ENCODE assay signal across 8 mouse cellular contexts in genomic region chr7:80246148-80246721, GRCm38 (mm10). TPM values are rescaled to one million over a fixed set of nuclear protein-coding genes. Genes with fewer than 3 reads are reported as not detected.
A peak's percentile ranks its signal among the peaks of the same experiment; 100 is the strongest.
DNase-seq lines count a peak whose midpoint lies in the region; ATAC-seq and TF ChIP-seq lines count a peak whose summit lies in the region.

Ttll13 (plus strand) TSS chr7:80246376.

- no peaks in the 10 kb centered on the region; the same call in 1 of the 2 replicates for H3K79me2 ChIP-seq in MEL (ENCODE audit: control insufficient read depth, insufficient read depth, low read length, poor library complexity)

- H3K27me3 ChIP-seq in MEL (ENCODE audit: control insufficient read depth in 1 of 2, insufficient read depth in 2 of 2, low read length in 2 of 2): no peaks in the 10 kb centered on the region
- no peaks in the 10 kb centered on the region for H3K27me3 ChIP-seq in cerebellum, adult 2 months (ENCODE audit: control insufficient read depth, insufficient read depth, low read length)
- H3K27me3 ChIP-seq in forebrain, postnatal 0 days (ENCODE audit: insufficient read depth, low read length): no peaks in the 10 kb centered on the region
- no peaks in the 10 kb centered on the region for H3K27me3 ChIP-seq in lung, embryonic 16.5 days (ENCODE audit: control insufficient read depth, insufficient read depth, low read depth, low read length)

- peak; percentile 1 to 46 (median 19); a peak in 3 of 6 replicates for TF ChIP-seq CTCF in MEL (IDR thresholded peaks at IDR 0.05 in 2 of 3, conservative IDR thresholded peaks at IDR 0.05 in 1 of 3; ENCODE audit: control insufficient read depth in 1 of 3, insufficient read depth in 1 of 3, low read depth in 2 of 3, low read length in 3 of 3, poor library complexity in 1 of 3, severe bottlenecking in 1 of 3)
- TF ChIP-seq CTCF in cerebellum, adult 2 months (IDR thresholded peaks at IDR 0.05; ENCODE audit: borderline replicate concordance, insufficient read depth, low read depth, low read length): no peak
- peak; percentile 67 for TF ChIP-seq CTCF in forebrain, postnatal 0 days (IDR thresholded peaks at IDR 0.05; ENCODE audit: low read depth)

- WGBS in cerebellum, adult 2 months: under 1% methylated on average over 48 of the region's 48 CpGs
- WGBS in forebrain, postnatal 0 days: 2% methylated on average over 48 of the region's 48 CpGs
- under 1% methylated on average over 48 of the region's 48 CpGs for WGBS in lung, embryonic 16.5 days

- H3K27ac ChIP-seq in MEL (ENCODE audit: control insufficient read depth, low read depth, low read length): peak within 1 kb of the TSS; percentile 53
- H3K27ac ChIP-seq in cerebellum, adult 2 months (ENCODE audit: insufficient read depth, low read length): 0 out of 2 replicates have a peak within 1 kb of the TSS, but pooled peaks have one; percentile 35
- H3K27ac ChIP-seq in forebrain, postnatal 0 days (ENCODE audit: low read depth, low read length): peak within 1 kb of the TSS; percentile 83
- H3K27ac ChIP-seq in lung, embryonic 16.5 days (ENCODE audit: low read length): peak within 1 kb of the TSS; percentile 87

- peaks cover 0 to 3% of the 10 kb centered on the region in 2 experiments; a peak in 1 of 4 replicates for H3K4me1 ChIP-seq in MEL (ENCODE audit: control insufficient read depth in 1 of 2, insufficient read depth in 2 of 2, low read length in 2 of 2)
- no peaks in the 10 kb centered on the region for H3K4me1 ChIP-seq in cerebellum, adult 2 months (ENCODE audit: control insufficient read depth, insufficient read depth, low read length)
- H3K4me1 ChIP-seq in forebrain, postnatal 0 days (ENCODE audit: insufficient read depth): no peaks in the 10 kb centered on the region
- 0 out of 2 replicates have a peak, but pooled peaks cover 4% of the 10 kb centered on the region for H3K4me1 ChIP-seq in lung, embryonic 16.5 days (replicated peaks; ENCODE audit: control insufficient read depth, insufficient read depth, low read length)

- peak; percentile 98 for DNase-seq in MEL (ENCODE audit: low read depth, low spot score)
- DNase-seq in cerebellum, adult 2 months: peak; percentile 94 to 97
- peak; percentile 98 for DNase-seq in forebrain, postnatal 0 days
- peak; percentile 91 for DNase-seq in layer of hippocampus, adult 9-10 months (ENCODE audit: low spot score)
- peak; percentile 78 for DNase-seq in ovary, postnatal 10 days (ENCODE audit: low spot score)
- peak; percentile 96 for DNase-seq in thymus, postnatal 10 days (ENCODE audit: low spot score in 2 of 2)

- peak within 1 kb of the TSS; percentile 79 for H3K9ac ChIP-seq in MEL (ENCODE audit: control insufficient read depth, low read depth, low read length, poor library complexity, severe bottlenecking)
- H3K9ac ChIP-seq in forebrain, postnatal 0 days: peak within 1 kb of the TSS; percentile 62
- H3K9ac ChIP-seq in lung, embryonic 16.5 days (ENCODE audit: low read length): peak within 1 kb of the TSS; percentile 78

- TF ChIP-seq POLR2A in MEL (IDR thresholded peaks at IDR 0.05; ENCODE audit: control insufficient read depth in 1 of 2, insufficient read depth in 1 of 2, low read depth in 1 of 2, low read length in 2 of 2, poor library complexity in 1 of 2): peak; percentile 39 to 44; a peak in 2 of 4 replicates
- TF ChIP-seq POLR2A in cerebellum, adult 2 months (IDR thresholded peaks at IDR 0.05; ENCODE audit: borderline replicate concordance, insufficient read depth, low read length): peak; percentile 51; the same call in 1 of the 2 replicates

- H3K4me2 ChIP-seq in forebrain, postnatal 0 days (ENCODE audit: low read depth): peak within 1 kb of the TSS; percentile 59
- peak within 1 kb of the TSS; percentile 73 for H3K4me2 ChIP-seq in lung, embryonic 16.5 days (ENCODE audit: low read depth, low read length)

- peak within 1 kb of the TSS; percentile 55 to 77 for H3K4me3 ChIP-seq in MEL (ENCODE audit: control insufficient read depth in 1 of 2, insufficient read depth in 1 of 2, low read depth in 2 of 2, low read length in 2 of 2)
- H3K4me3 ChIP-seq in cerebellum, adult 2 months (replicated peaks; ENCODE audit: insufficient read depth, low read depth, low read length): peak within 1 kb of the TSS; percentile 86
- peak within 1 kb of the TSS; percentile 50 for H3K4me3 ChIP-seq in forebrain, postnatal 0 days (ENCODE audit: low read depth, low read length)
- peak within 1 kb of the TSS; percentile 63 for H3K4me3 ChIP-seq in lung, embryonic 16.5 days (ENCODE audit: low read length)

- no peaks in the 10 kb centered on the region for H3K9me3 ChIP-seq in MEL (replicated peaks; ENCODE audit: insufficient read depth, low read length)
- H3K9me3 ChIP-seq in forebrain, postnatal 0 days (ENCODE audit: low read length): no peaks in the 10 kb centered on the region
- no peaks in the 10 kb centered on the region for H3K9me3 ChIP-seq in lung, embryonic 16.5 days (ENCODE audit: control insufficient read depth, low read length)

- ATAC-seq in forebrain, postnatal 0 days: peak; percentile 99
- peak; percentile 97 to 98 for ATAC-seq in hematopoietic stem cell, adult 5-6 weeks (replicated peaks in 1 of 2; ENCODE audit: insufficient read depth in 1 of 2, low FRiP score in 2 of 2, low TSS enrichment in 1 of 2, low read depth in 1 of 2, poor library complexity in 2 of 2, severe bottlenecking in 2 of 2)
- ATAC-seq in lung, embryonic 16.5 days (ENCODE audit: low read depth): peak; percentile 99

- TF ChIP-seq RAD21 in MEL (IDR thresholded peaks at IDR 0.05; ENCODE audit: low read depth, low read length): no peak; the same call in 1 of the 2 replicates

- H3K36me3 ChIP-seq in MEL (ENCODE audit: control insufficient read depth in 1 of 2, insufficient read depth in 2 of 2, low read length in 2 of 2): peaks cover 0 to 5% of the 10 kb centered on the region in 2 experiments; a peak in 2 of 4 replicates
- H3K36me3 ChIP-seq in forebrain, postnatal 0 days (ENCODE audit: insufficient read depth): no peaks in the 10 kb centered on the region
- H3K36me3 ChIP-seq in lung, embryonic 16.5 days (ENCODE audit: control insufficient read depth, insufficient read depth, low read length): no peaks in the 10 kb centered on the region

- no peak; a peak in 1 of 4 replicates for TF ChIP-seq EP300 in MEL (IDR thresholded peaks at IDR 0.05; ENCODE audit: low read depth in 1 of 2, low read length in 2 of 2)

TF ChIP-seq in MEL, 35 proteins besides CTCF, POLR2A, EP300 and RAD21:
- TF ChIP-seq MYB (IDR thresholded peaks at IDR 0.05; ENCODE audit: low read depth, low read length) (peak; percentile 69), HCFC1 (IDR thresholded peaks at IDR 0.05; ENCODE audit: low read depth, low read length) (peak; percentile 98), MXI1 (IDR thresholded peaks at IDR 0.05; ENCODE audit: low read depth, low read length) (peak; percentile 75; the same call in 1 of the 2 replicates), USF2 (IDR thresholded peaks at IDR 0.05; ENCODE audit: borderline replicate concordance in 1 of 2, insufficient read depth in 1 of 2, low read depth in 1 of 2, low read length in 2 of 2) (no peak), SMC3 (IDR thresholded peaks at IDR 0.05; ENCODE audit: low read depth, low read length) (peak; percentile 23; the same call in 1 of the 2 replicates), E2F4 (IDR thresholded peaks at IDR 0.05; ENCODE audit: borderline replicate concordance, low read depth, low read length) (0 out of 2 replicates have a peak, but pooled peaks have one; percentile 26), ELF1 (IDR thresholded peaks at IDR 0.05; ENCODE audit: low read depth, low read length) (no peak), MAZ (IDR thresholded peaks at IDR 0.05; ENCODE audit: low read depth, low read length) (0 out of 2 replicates have a peak, but pooled peaks have one; percentile 35), NELFE (IDR thresholded peaks at IDR 0.05; ENCODE audit: low read depth, low read length) (peak; percentile 32; the same call in 1 of the 2 replicates), SIN3A (IDR thresholded peaks at IDR 0.05; ENCODE audit: low read length) (peak; percentile 78), TBP (IDR thresholded peaks at IDR 0.05; ENCODE audit: low read depth, low read length) (no peak)

RNA-seq across cellular contexts. Expression of gene Ttll13, which starts in this region (rescaled TPM):
- total RNA-seq in MEL (2012; rRNA removed): 0.39 and 0.46 TPM in 2 replicates
- under 1 TPM in 1 of 2 experiments, not detected in 1; 0.40 TPM for polyA plus RNA-seq in MEL (2012; ENCODE audit: insufficient read depth in 1 of 2, insufficient read length in 2 of 2, low read depth in 1 of 2, low replicate concordance in 2 of 2, missing spikeins in 1 of 2)
- polyA plus RNA-seq in cerebellum, adult 2 months (2012; rRNA removed): 0.69 and 0.98 TPM in 2 replicates
- 0.48 and 2.0 TPM in 2 replicates for total RNA-seq in forebrain, postnatal 0 days (2014; rRNA removed)
- polyA plus RNA-seq in forebrain, postnatal 0 days (2015; fragmentation: Nextera tagmentation; extraction: Ambion mirVana): 1.4 and 1.5 TPM in 2 replicates
- total RNA-seq in hematopoietic stem cell, adult 5-6 weeks (2017): 0.81 TPM in 1 of 2 replicates, not detected in the other
- polyA plus RNA-seq in lung, embryonic 16.5 days (2015; fragmentation: Nextera tagmentation; extraction: Ambion mirVana): 1.1 and 2.2 TPM in 2 replicates

Comparison
In these comparisons a context has a peak if more than half of its experiments do, and no peak if none do; other contexts are left out.
1. Peak in every context shown above with its lines: DNase-seq, ATAC-seq, H3K4me3 ChIP-seq and H3K27ac ChIP-seq.
2. Peak in DNase-seq, H3K4me3 ChIP-seq, H3K27ac ChIP-seq and H3K9ac ChIP-seq in MEL; RNA of the gene not detected or under 1 TPM.
3. Peak in DNase-seq, H3K4me3 ChIP-seq and H3K27ac ChIP-seq in cerebellum, adult 2 months; RNA of the gene not detected or under 1 TPM.
4. Peak in ATAC-seq in hematopoietic stem cell, adult 5-6 weeks; RNA of the gene not detected or under 1 TPM.
5. H3K27ac ChIP-seq: peak in every context shown above with its lines; median percentile 87 in lung, embryonic 16.5 days; 83 in forebrain, postnatal 0 days; 53 in MEL; 35 in cerebellum, adult 2 months.